Mouse (Mus musculus): ENCODE measurements at regions not wholly inside any gene's neighbourhood (a gene's known extent, or its start where the extent isn't known, plus 50 kb on each side); places are given as distances from the start of the nearest gene placed in this dataset.
A peak's percentile ranks its signal among the peaks of the same experiment; 100 is the strongest.

GRCm38 (mm10) chr10:45009676-45010075, 57.3 kb upstream of the Prep start:
- DNase-seq, result peak in 1 of 2 experiments; percentile 28

GRCm38 (mm10) chr10:45009235-45009634, 57.8 kb upstream of the Prep start:
- no peak for DNase-seq

GRCm38 (mm10) chr10:45004037-45004653, 62.9 kb upstream of the Prep start:
- DNase-seq, result no peak

DNA sequence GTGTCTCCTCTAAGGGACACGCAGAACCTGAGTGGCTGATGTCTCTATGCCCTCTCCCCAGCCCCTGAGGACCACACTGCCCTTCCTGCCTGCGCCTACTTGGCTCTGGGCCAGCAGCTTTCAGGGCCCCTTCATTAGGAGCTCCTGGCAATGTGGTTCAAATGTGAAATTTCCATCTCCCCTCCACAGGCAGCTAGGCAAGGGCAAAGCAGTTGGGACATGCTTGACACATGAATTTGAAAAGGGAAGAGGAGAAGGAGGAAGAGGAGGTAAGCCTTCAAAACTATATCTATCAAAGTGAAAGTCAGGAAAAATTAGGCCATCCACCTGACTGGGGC, 63.7 kb upstream of the Prep start:
- DNase-seq, result peak in 1 of 2 experiments; percentile 16

DNA sequence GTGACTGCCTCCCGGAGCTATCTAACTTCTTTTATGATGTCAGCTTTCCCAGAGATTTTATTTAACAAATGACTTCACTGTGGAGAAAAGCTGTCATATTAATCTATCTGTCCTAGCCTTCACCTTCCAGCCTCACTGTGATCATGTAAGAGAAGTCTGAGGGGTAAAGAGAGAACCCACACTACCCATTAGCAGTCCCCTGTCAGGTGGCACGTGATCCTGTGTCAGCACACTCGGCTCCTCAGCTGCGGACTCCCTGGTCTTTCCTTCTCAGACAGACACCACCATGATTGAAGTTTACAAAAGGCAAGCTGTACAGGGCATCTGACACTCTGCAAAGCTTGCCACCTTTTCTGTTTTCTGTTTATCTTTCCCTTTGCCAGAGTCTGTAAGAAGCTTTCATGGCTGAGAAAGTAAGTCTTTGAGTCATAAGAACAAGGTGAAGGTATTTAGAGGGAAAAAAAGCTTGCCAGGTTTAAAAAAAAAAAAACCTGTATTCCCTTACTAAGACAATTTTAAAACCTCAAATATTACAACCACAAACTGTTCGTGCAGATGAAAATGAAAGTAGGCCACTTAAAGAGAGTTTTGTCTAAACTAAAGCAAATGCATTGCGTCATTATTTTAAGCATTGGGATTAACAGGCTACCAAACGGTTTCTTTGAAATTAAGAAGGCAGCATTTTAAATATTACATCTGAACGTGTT, 64.2 kb upstream of the Prep start:
- DNase-seq, result no peak

- DNase-seq, result peak; percentile 29 to 60
Observed at GRCm38 (mm10) chr10:45000873-45001859, 65.8 kb upstream of the Prep start.

- peak; percentile 13 to 18 for DNase-seq
Observed at GRCm38 (mm10) chr10:45000027-45000840, 66.8 kb upstream of the Prep start.

DNA sequence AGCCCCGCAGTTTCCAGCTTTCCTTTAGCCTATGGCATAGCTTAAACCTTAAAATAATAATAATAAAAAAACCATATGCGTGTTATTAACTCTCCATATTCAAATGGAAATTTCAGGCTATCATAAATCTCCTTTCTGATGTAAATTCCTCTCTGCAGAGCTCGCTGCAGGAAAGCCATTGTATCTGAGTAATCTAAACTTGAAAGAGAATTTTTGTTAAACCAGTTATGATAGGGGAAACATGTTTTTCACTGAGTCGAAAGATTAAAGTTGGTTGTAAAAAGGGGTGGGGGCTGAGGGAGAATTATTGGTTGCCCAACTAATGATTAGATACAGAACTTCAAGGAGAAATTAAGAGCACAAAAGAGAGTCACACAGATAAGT, 69.1 kb upstream of the Prep start:
- no peak for DNase-seq

- no peak for DNase-seq
Observed at GRCm38 (mm10) chr10:44997184-44997905, 69.7 kb upstream of the Prep start.

GRCm38 (mm10) chr10:44995756-44996155, 71.2 kb upstream of the Prep start:
- DNase-seq, result no peak

DNA sequence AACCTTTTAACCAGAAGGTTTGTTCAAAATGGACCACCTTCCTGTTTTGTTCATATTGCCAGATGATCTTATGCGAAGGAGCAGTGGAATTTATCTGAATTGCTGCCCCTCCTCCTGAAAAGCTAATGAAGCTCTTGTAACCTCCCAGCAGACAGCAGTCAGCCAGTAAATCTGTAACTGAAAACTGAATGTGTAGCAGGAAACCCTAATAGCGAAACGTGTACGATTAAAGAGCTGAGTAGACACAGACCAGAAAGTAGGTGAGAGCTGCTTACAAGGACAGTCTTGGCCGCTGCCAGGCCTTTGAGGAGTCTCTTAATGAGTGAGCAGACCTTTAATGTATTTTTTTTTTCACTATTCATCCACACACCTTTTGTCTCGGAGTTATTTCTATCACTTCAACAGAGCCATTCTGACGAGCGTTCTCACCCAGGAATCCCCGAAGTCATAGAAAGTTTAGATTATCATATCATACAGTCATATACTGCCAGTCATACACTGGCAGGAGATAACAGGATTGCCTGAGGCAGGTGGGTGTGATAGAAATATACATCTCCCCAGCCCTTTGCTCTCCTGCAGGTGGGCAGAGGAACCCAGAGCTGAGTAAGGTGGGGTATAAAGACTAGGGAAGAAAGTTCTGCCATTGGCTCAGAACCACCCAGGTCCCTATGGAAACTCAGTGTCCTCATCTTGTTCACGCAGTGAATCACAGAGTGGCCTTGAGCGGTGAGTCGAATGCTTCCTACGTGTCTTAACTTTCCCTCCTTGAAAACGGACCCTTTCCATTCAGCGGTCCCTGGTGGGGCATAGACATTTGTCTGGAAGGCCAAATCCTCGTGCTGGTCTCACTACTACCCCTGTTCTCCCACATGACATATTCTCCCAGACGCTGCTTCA, 72.4 kb upstream of the Prep start:
- no peak for DNase-seq

- no peak for DNase-seq
Observed at GRCm38 (mm10) chr10:44993470-44994260, 73.3 kb upstream of the Prep start.

DNA sequence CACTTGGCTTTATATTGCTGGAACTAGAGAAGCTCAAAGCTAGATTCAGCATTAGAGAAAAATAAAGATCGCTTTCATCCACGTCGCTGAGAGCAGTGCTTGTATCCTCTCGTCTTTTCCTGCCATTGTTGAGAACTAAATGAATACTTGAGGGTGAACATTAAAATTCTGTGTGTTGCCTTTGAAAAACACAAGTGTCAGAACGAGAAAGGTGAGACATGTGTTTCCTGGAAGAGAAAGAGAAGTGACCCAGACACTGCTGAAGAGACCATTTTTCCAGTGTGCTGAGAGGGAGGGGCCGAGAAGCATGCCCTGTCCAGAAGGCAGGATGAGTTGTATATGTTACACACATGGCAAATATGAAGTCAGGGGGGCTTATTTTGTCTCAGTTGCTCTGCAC, 77.5 kb upstream of the Prep start:
- no peak for DNase-seq

GRCm38 (mm10) chr10:44988756-44989155, 78.2 kb upstream of the Prep start:
- DNase-seq, result no peak

DNA sequence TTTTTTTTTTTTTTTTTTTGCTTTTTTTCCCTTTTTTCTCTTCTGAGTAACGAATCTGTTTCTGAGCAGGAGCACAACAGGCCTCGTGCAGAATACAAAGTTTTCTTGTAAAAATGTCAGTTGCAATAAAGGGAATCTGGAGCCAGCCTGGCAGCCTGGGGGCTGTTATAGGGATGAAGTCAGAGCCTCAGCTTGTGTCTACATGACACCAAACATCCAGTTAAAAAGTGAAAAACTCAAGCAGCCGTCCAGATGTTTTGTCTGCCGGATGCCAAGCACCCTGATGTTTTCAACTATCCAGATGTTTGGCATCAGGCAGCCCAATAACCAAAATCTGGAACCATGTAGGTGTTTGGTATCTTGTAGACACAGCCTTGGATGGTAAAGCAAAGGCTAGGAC, 79.4 kb upstream of the Prep start:
- no peak for DNase-seq

GRCm38 (mm10) chr10:44981913-44982312, 85.1 kb upstream of the Prep start:
- DNase-seq, result no peak

- DNase-seq, result no peak
Observed at GRCm38 (mm10) chr10:44976815-44977214, 90.2 kb upstream of the Prep start.

GRCm38 (mm10) chr10:44971911-44972310, 95.1 kb upstream of the Prep start:
- DNase-seq, result no peak

DNA sequence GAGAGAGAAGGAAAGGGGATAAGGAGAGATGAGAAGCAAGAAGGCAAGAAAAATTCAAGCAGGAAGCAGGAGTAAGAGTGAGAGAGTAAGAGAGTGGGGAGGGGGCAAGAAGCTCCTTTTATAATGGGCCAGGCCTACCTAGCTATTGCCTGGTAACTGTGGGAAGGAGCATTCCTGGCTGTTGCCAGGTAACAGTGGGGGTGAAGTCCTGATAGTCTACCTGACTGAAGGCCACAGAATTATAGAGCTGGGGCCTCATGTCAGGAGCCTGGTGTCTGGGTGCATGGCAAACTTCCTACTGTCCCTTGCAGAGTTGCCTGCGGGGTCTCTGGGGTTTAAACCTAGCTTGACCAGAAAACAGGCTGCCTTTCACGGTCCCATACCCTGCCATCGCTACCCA, 107.0 kb upstream of the Prep start:
- no peak for DNase-seq

DNA sequence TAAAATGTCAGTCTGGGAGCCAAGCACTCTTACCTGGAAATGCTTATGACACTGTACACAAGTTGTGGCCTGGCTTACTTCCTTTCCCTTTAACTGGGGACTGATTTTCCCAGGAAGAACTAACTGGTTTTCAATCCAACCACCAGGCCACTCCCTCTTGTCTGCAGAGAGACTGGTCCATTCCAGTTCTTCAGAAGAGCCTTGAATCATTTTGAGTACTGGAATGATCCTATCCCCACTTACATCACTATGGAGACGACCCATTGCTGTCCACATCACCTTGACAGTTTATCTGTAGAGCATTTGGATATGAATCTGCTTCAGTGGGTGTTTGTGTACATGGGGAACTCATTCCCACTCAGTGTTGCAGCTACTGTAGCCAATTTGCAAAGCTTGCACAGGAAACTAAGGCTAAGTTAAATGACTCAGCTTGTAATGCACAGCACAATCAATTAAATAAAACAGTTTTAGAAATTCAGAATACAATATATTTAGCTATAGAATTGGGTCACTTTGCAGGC, 121.7 kb upstream of the Prep start:
- DNase-seq, result no peak
